Mouse (Mus musculus): Measurements from ENCODE around the gene Ninj1. TPM values are rescaled to one million over a fixed set of nuclear protein-coding genes. Genes with fewer than 3 reads are reported as not detected.

Gene Ninj1
- total and polyA plus RNA-seq, 3 experiments, result 30.5 to 69.8 TPM; not detected in 1

- peak; percentile 43; the same call in 1 of the 2 replicates for TF ChIP-seq ELF1 (IDR thresholded peaks at IDR 0.05; ENCODE audit: low read depth, low read length)
- TF ChIP-seq MYB (IDR thresholded peaks at IDR 0.05; ENCODE audit: low read depth, low read length), result no peak
Observed at GRCm38 (mm10) chr13:49163645-49164044, 23.6 kb upstream of the Ninj1 start (continued).

GRCm38 (mm10) chr13:49167081-49167480, 20.2 kb upstream of the Ninj1 start:
- Histone ChIP-seq H3K27me3 (ENCODE audit: control insufficient read depth in 1 of 2, insufficient read depth in 2 of 2, low read length in 2 of 2) (no peaks in the 10 kb centered on the region), H3K27ac (ENCODE audit: control insufficient read depth, low read depth, low read length) (no peak overlapping the region), H3K9me3 (replicated peaks; ENCODE audit: insufficient read depth, low read length) (no peaks in the 10 kb centered on the region), H3K79me2 (ENCODE audit: control insufficient read depth, insufficient read depth, low read length, poor library complexity) (no peaks in the 10 kb centered on the region), H3K9ac (ENCODE audit: control insufficient read depth, low read depth, low read length, poor library complexity, severe bottlenecking) (no peak overlapping the region), H3K4me1 (ENCODE audit: control insufficient read depth in 1 of 2, insufficient read depth in 2 of 2, low read length in 2 of 2) (peaks cover 4 to 22% of the 10 kb centered on the region in 2 experiments), H3K36me3 (ENCODE audit: control insufficient read depth in 1 of 2, insufficient read depth in 2 of 2, low read length in 2 of 2) (peaks cover 0 to 9% of the 10 kb centered on the region in 2 experiments; a peak in 2 of 4 replicates), H3K4me3 (ENCODE audit: control insufficient read depth in 1 of 2, insufficient read depth in 1 of 2, low read depth in 2 of 2, low read length in 2 of 2) (no peak overlapping the region)
- TF ChIP-seq ZKSCAN1 (IDR thresholded peaks at IDR 0.05; ENCODE audit: low read depth, low read length), result no peak
- no peak for TF ChIP-seq UBTF (IDR thresholded peaks at IDR 0.05; ENCODE audit: borderline replicate concordance, insufficient read depth, low read depth, low read length)
- no peak for TF ChIP-seq E2F4 (IDR thresholded peaks at IDR 0.05; ENCODE audit: borderline replicate concordance, low read depth, low read length)
- TF ChIP-seq ZC3H11A (IDR thresholded peaks at IDR 0.05; ENCODE audit: low read depth, low read length), result no peak
- no peak for TF ChIP-seq USF2 (IDR thresholded peaks at IDR 0.05; ENCODE audit: borderline replicate concordance in 1 of 2, insufficient read depth in 1 of 2, low read depth in 1 of 2, low read length in 2 of 2)
- DNase-seq (ENCODE audit: low read depth, low spot score), result no peak

GRCm38 (mm10) chr13:49169448-49170207, 17.7 kb upstream of the Ninj1 start:
- Histone ChIP-seq H3K4me3 (ENCODE audit: control insufficient read depth in 1 of 2, insufficient read depth in 1 of 2, low read depth in 2 of 2, low read length in 2 of 2) (peak overlapping the region; percentile 30 to 40), H3K27ac (ENCODE audit: control insufficient read depth, low read depth, low read length) (no peak overlapping the region), H3K9ac (ENCODE audit: control insufficient read depth, low read depth, low read length, poor library complexity, severe bottlenecking) (0 out of 2 replicates have a peak overlapping the region, but pooled peaks have one; percentile 4), H3K79me2 (ENCODE audit: control insufficient read depth, insufficient read depth, low read length, poor library complexity) (no peaks in the 10 kb centered on the region), H3K27me3 (ENCODE audit: control insufficient read depth in 1 of 2, insufficient read depth in 2 of 2, low read length in 2 of 2) (no peaks in the 10 kb centered on the region), H3K9me3 (replicated peaks; ENCODE audit: insufficient read depth, low read length) (no peaks in the 10 kb centered on the region), H3K4me1 (ENCODE audit: control insufficient read depth in 1 of 2, insufficient read depth in 2 of 2, low read length in 2 of 2) (peaks cover 0 to 4% of the 10 kb centered on the region in 2 experiments; a peak in 1 of 4 replicates), H3K36me3 (ENCODE audit: control insufficient read depth in 1 of 2, insufficient read depth in 2 of 2, low read length in 2 of 2) (no peaks in the 10 kb centered on the region)
- DNase-seq (ENCODE audit: low read depth, low spot score), result peak; percentile 80
- TF ChIP-seq POLR2AphosphoS5 (IDR thresholded peaks at IDR 0.05; ENCODE audit: borderline replicate concordance, low read depth, low read length), result no peak
- no peak for TF ChIP-seq SIN3A (IDR thresholded peaks at IDR 0.05; ENCODE audit: low read length)
- peak; percentile 56 for TF ChIP-seq SMC3 (IDR thresholded peaks at IDR 0.05; ENCODE audit: low read depth, low read length)
- TF ChIP-seq ZC3H11A (IDR thresholded peaks at IDR 0.05; ENCODE audit: low read depth, low read length), result peak; percentile 18; the same call in 1 of the 2 replicates
- TF ChIP-seq CHD1 (IDR thresholded peaks at IDR 0.05; ENCODE audit: low read depth, low read length), result no peak
- peak; percentile 57 for TF ChIP-seq RAD21 (IDR thresholded peaks at IDR 0.05; ENCODE audit: low read depth, low read length)
- no peak for TF ChIP-seq EP300 (IDR thresholded peaks at IDR 0.05; ENCODE audit: low read depth in 1 of 2, low read length in 2 of 2)
- TF ChIP-seq ZNF384 (IDR thresholded peaks at IDR 0.05; ENCODE audit: low read depth, low read length), result no peak
- TF ChIP-seq ETS1 (IDR thresholded peaks at IDR 0.05; ENCODE audit: low read depth, low read length), result no peak
- no peak for TF ChIP-seq POLR2AphosphoS2 (IDR thresholded peaks at IDR 0.05; ENCODE audit: low read length)
- TF ChIP-seq MAFK (IDR thresholded peaks at IDR 0.05; ENCODE audit: borderline replicate concordance, low read depth, low read length), result no peak
- TF ChIP-seq HCFC1 (IDR thresholded peaks at IDR 0.05; ENCODE audit: low read depth, low read length), result no peak
- TF ChIP-seq ZMIZ1 (IDR thresholded peaks at IDR 0.05; ENCODE audit: low read depth, low read length), result no peak
- TF ChIP-seq KAT2A (conservative IDR thresholded peaks at IDR 0.05; ENCODE audit: low read depth, low read length), result no peak
- no peak for TF ChIP-seq UBTF (IDR thresholded peaks at IDR 0.05; ENCODE audit: borderline replicate concordance, insufficient read depth, low read depth, low read length)
- no peak for TF ChIP-seq TCF12 (IDR thresholded peaks at IDR 0.05; ENCODE audit: low read depth, low read length)
- no peak for TF ChIP-seq MYB (IDR thresholded peaks at IDR 0.05; ENCODE audit: low read depth, low read length)
- TF ChIP-seq USF1 (IDR thresholded peaks at IDR 0.05; ENCODE audit: low read depth, low read length), result no peak
- peak; percentile 45; the same call in 1 of the 2 replicates for TF ChIP-seq GATA1 (IDR thresholded peaks at IDR 0.05; ENCODE audit: low read depth, low read length)
- no peak for TF ChIP-seq TAL1 (IDR thresholded peaks at IDR 0.05; ENCODE audit: low read length)
- TF ChIP-seq MYC (IDR thresholded peaks at IDR 0.05; ENCODE audit: low read depth, low read length), result no peak
- TF ChIP-seq CTCF (IDR thresholded peaks at IDR 0.05 in 2 of 3, conservative IDR thresholded peaks at IDR 0.05 in 1 of 3; ENCODE audit: control insufficient read depth in 1 of 3, insufficient read depth in 1 of 3, low read depth in 2 of 3, low read length in 3 of 3, poor library complexity in 1 of 3, severe bottlenecking in 1 of 3), result peak; percentile 82 to 95 (median 93)
- TF ChIP-seq NRF1 (IDR thresholded peaks at IDR 0.05; ENCODE audit: insufficient read depth, low read depth, low read length, poor library complexity, severe bottlenecking), result no peak

All from MEL (cell line).